Mouse (Mus musculus): ENCODE measurements around the gene Dhdh. TPM values are rescaled to one million over a fixed set of nuclear protein-coding genes. Genes with fewer than 3 reads are reported as not detected.

Gene Dhdh
- total and polyA plus RNA-seq, 3 experiments, result 1.6 to 18.0 (median 6.8) TPM

- DNase-seq (ENCODE audit: low spot score) (no peak), ATAC-seq (ENCODE audit: extremely low read depth, insufficient number of reproducible peaks, low FRiP score, poor library complexity, severe bottlenecking) (no peak)
Observed at GRCm38 (mm10) chr7:45515436-45515835, 26.8 kb upstream of the Dhdh start.

GRCm38 (mm10) chr7:45514411-45514810 lies 25.8 kb upstream of the Dhdh start:
- Histone ChIP-seq H3K4me1 (ENCODE audit: insufficient read depth, low read depth, low read length) (peaks cover 35% of the 10 kb centered on the region), H3K36me3 (replicated peaks) (peaks cover 2% of the 10 kb centered on the region), H3K9me3 (replicated peaks) (no peaks in the 10 kb centered on the region), H3K27me3 (ENCODE audit: insufficient read depth, low read length) (no peaks in the 10 kb centered on the region), H3K4me3 (ENCODE audit: low read depth, low read length) (no peak overlapping the region)
- DNase-seq (ENCODE audit: low spot score) (no peak), ATAC-seq (ENCODE audit: extremely low read depth, insufficient number of reproducible peaks, low FRiP score, poor library complexity, severe bottlenecking) (no peak)
- no peak for TF ChIP-seq POLR2AphosphoS5 (IDR thresholded peaks at IDR 0.05; ENCODE audit: insufficient replicate concordance, low read depth, low read length)
- no peak for TF ChIP-seq GATA2 (IDR thresholded peaks at IDR 0.05; ENCODE audit: borderline replicate concordance, low read depth, low read length)
- no peak for TF ChIP-seq CTCF (IDR thresholded peaks at IDR 0.05; ENCODE audit: low read depth, low read length)
- no peak for TF ChIP-seq GATA1 (IDR thresholded peaks at IDR 0.05; ENCODE audit: borderline replicate concordance, low read length)
- TF ChIP-seq TAL1 (conservative IDR thresholded peaks at IDR 0.05; ENCODE audit: low read depth, low read length), result no peak

More at GRCm38 (mm10) chr7:45515436-45515835, 26.8 kb upstream of the Dhdh start:
- Histone ChIP-seq H3K27me3 (ENCODE audit: insufficient read depth, low read length) (no peaks in the 10 kb centered on the region), H3K36me3 (replicated peaks) (peaks cover 2% of the 10 kb centered on the region), H3K9me3 (replicated peaks) (no peaks in the 10 kb centered on the region), H3K4me3 (ENCODE audit: low read depth, low read length) (no peak overlapping the region), H3K4me1 (ENCODE audit: insufficient read depth, low read depth, low read length) (peaks cover 35% of the 10 kb centered on the region)
- TF ChIP-seq CTCF (IDR thresholded peaks at IDR 0.05; ENCODE audit: low read depth, low read length) (no peak), POLR2AphosphoS5 (IDR thresholded peaks at IDR 0.05; ENCODE audit: insufficient replicate concordance, low read depth, low read length) (no peak)

GRCm38 (mm10) chr7:45509912-45510787 lies 21.5 kb upstream of the Dhdh start, which contains the start of gene Nucb1:
Nucb1 (minus strand) TSS chr7:45510406.
- DNase-seq (ENCODE audit: low spot score) (peak; percentile 74), ATAC-seq (ENCODE audit: extremely low read depth, insufficient number of reproducible peaks, low FRiP score, poor library complexity, severe bottlenecking) (peak; percentile 85)
- peak within 1 kb of the TSS; percentile 85 for H3K4me3 ChIP-seq (ENCODE audit: low read depth, low read length)
- H3K9me3 ChIP-seq (replicated peaks), result no peaks in the 10 kb centered on the region
- no peaks in the 10 kb centered on the region for H3K27me3 ChIP-seq (ENCODE audit: insufficient read depth, low read length)
- H3K4me1 ChIP-seq (ENCODE audit: insufficient read depth, low read depth, low read length), result peaks cover 44% of the 10 kb centered on the region
- TF ChIP-seq TAL1 (conservative IDR thresholded peaks at IDR 0.05; ENCODE audit: low read depth, low read length) (no peak), GATA2 (IDR thresholded peaks at IDR 0.05; ENCODE audit: borderline replicate concordance, low read depth, low read length) (no peak), GATA1 (IDR thresholded peaks at IDR 0.05; ENCODE audit: borderline replicate concordance, low read length) (no peak), POLR2AphosphoS5 (IDR thresholded peaks at IDR 0.05; ENCODE audit: insufficient replicate concordance, low read depth, low read length) (no peak), CTCF (IDR thresholded peaks at IDR 0.05; ENCODE audit: low read depth, low read length) (no peak)
- peaks cover 31% of the 10 kb centered on the region for H3K36me3 ChIP-seq (replicated peaks)

- no peak for DNase-seq (ENCODE audit: low spot score)
- Histone ChIP-seq H3K9me3 (replicated peaks) (no peaks in the 10 kb centered on the region), H3K4me3 (ENCODE audit: low read depth, low read length) (peak overlapping the region; percentile 85), H3K36me3 (replicated peaks) (peaks cover 39% of the 10 kb centered on the region), H3K4me1 (ENCODE audit: insufficient read depth, low read depth, low read length) (peaks cover 43% of the 10 kb centered on the region), H3K27me3 (ENCODE audit: insufficient read depth, low read length) (no peaks in the 10 kb centered on the region)
- TF ChIP-seq GATA1 (IDR thresholded peaks at IDR 0.05; ENCODE audit: borderline replicate concordance, low read length) (no peak), POLR2AphosphoS5 (IDR thresholded peaks at IDR 0.05; ENCODE audit: insufficient replicate concordance, low read depth, low read length) (no peak), CTCF (IDR thresholded peaks at IDR 0.05; ENCODE audit: low read depth, low read length) (no peak), GATA2 (IDR thresholded peaks at IDR 0.05; ENCODE audit: borderline replicate concordance, low read depth, low read length) (no peak), TAL1 (conservative IDR thresholded peaks at IDR 0.05; ENCODE audit: low read depth, low read length) (no peak)
- no peak for ATAC-seq (ENCODE audit: extremely low read depth, insufficient number of reproducible peaks, low FRiP score, poor library complexity, severe bottlenecking)
Observed at GRCm38 (mm10) chr7:45509181-45509882, 20.7 kb upstream of the Dhdh start.

- Histone ChIP-seq H3K9me3 (replicated peaks) (no peaks in the 10 kb centered on the region), H3K27me3 (ENCODE audit: insufficient read depth, low read length) (no peaks in the 10 kb centered on the region), H3K36me3 (replicated peaks) (peaks cover 47% of the 10 kb centered on the region), H3K4me3 (ENCODE audit: low read depth, low read length) (peak overlapping the region; percentile 85), H3K4me1 (ENCODE audit: insufficient read depth, low read depth, low read length) (peaks cover 45% of the 10 kb centered on the region)
- TF ChIP-seq POLR2AphosphoS5 (IDR thresholded peaks at IDR 0.05; ENCODE audit: insufficient replicate concordance, low read depth, low read length), result no peak
- no peak for TF ChIP-seq CTCF (IDR thresholded peaks at IDR 0.05; ENCODE audit: low read depth, low read length)
- TF ChIP-seq GATA2 (IDR thresholded peaks at IDR 0.05; ENCODE audit: borderline replicate concordance, low read depth, low read length), result no peak
- no peak for TF ChIP-seq TAL1 (conservative IDR thresholded peaks at IDR 0.05; ENCODE audit: low read depth, low read length)
- TF ChIP-seq GATA1 (IDR thresholded peaks at IDR 0.05; ENCODE audit: borderline replicate concordance, low read length), result no peak
- DNase-seq (ENCODE audit: low spot score), result peak; percentile 67
- peak; percentile 67 for ATAC-seq (ENCODE audit: extremely low read depth, insufficient number of reproducible peaks, low FRiP score, poor library complexity, severe bottlenecking)
Observed at GRCm38 (mm10) chr7:45508561-45508960, 20.0 kb upstream of the Dhdh start.

GRCm38 (mm10) chr7:45507583-45507982 lies 19.0 kb upstream of the Dhdh start:
- peak overlapping the region; percentile 28; the same call in 1 of the 2 replicates for H3K4me3 ChIP-seq (ENCODE audit: low read depth, low read length)
- no peaks in the 10 kb centered on the region for H3K9me3 ChIP-seq (replicated peaks)
- ATAC-seq (ENCODE audit: extremely low read depth, insufficient number of reproducible peaks, low FRiP score, poor library complexity, severe bottlenecking) (no peak), DNase-seq (ENCODE audit: low spot score) (no peak)
- no peak for TF ChIP-seq POLR2AphosphoS5 (IDR thresholded peaks at IDR 0.05; ENCODE audit: insufficient replicate concordance, low read depth, low read length)
- TF ChIP-seq CTCF (IDR thresholded peaks at IDR 0.05; ENCODE audit: low read depth, low read length), result no peak
- TF ChIP-seq TAL1 (conservative IDR thresholded peaks at IDR 0.05; ENCODE audit: low read depth, low read length), result no peak
- TF ChIP-seq GATA2 (IDR thresholded peaks at IDR 0.05; ENCODE audit: borderline replicate concordance, low read depth, low read length), result no peak
- no peak for TF ChIP-seq GATA1 (IDR thresholded peaks at IDR 0.05; ENCODE audit: borderline replicate concordance, low read length)
- H3K27me3 ChIP-seq (ENCODE audit: insufficient read depth, low read length), result no peaks in the 10 kb centered on the region
- H3K4me1 ChIP-seq (ENCODE audit: insufficient read depth, low read depth, low read length), result peaks cover 52% of the 10 kb centered on the region
- H3K36me3 ChIP-seq (replicated peaks), result peaks cover 57% of the 10 kb centered on the region
